Mouse (Mus musculus): ENCODE measurements around the gene Mphosph6. TPM values are rescaled to one million over a fixed set of nuclear protein-coding genes. Genes with fewer than 3 reads are reported as not detected.

Gene Mphosph6
- polyA plus RNA-seq, 1 experiment from 2014 or later: 38.3 TPM

DNA sequence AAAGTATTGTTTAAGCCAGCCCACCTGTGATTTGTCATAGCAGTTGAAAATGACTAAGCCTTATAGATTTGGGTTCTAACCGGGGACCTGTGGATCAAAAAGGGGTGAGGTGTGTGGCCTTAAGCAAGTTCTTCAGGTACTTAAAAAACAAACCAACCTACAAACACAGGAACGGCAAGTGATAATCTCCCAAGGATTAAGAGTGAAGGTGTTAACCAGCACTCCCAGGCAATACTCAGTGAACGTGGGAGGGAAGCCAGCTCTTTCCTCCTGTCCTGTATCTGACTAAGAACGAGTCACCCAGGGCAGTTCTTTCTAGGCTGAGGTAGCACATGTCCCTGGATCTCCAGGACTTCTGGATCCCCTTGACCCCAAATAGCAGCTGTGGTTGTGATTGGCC is 37.1 kb downstream of the Mphosph6 start:
- Histone ChIP-seq H3K9me3 (no peaks in the 10 kb centered on the region), H3K27me3 (no peaks in the 10 kb centered on the region), H3K27ac (no peak overlapping the region), H3K4me2 (replicated peaks) (no peak overlapping the region), H3K4me3 (replicated peaks) (no peak overlapping the region), H3K9ac (replicated peaks) (no peak overlapping the region), H3K36me3 (no peaks in the 10 kb centered on the region), H3K4me1 (replicated peaks) (no peaks in the 10 kb centered on the region)
- WGBS: 84% methylated on average over 4 of the region's 4 CpGs
- no peak for ATAC-seq

DNA sequence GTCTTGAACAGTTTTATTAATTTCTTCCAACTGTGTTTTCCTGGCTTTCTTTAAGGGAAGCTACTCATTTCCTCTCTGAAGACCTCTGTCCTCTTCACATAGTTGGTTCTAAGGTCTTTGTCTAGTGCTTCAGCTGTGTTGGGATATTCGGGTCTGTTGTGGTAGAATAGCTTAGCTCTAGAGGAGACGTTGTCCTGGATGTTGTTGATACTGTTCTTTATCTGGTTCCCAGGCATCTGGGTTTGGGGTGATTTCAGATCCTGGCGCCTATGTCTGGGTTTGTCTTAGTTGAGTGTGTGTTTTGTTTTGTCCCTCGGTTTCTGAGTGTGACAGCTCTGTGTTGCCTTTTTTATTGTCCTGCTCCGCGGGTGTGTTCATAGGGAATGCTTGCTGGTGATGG is 39.0 kb downstream of the Mphosph6 start:
- H3K9ac ChIP-seq (replicated peaks): no peak overlapping the region
- whole genome bisulfite sequencing: 87% methylated on average over 6 of the region's 6 CpGs
- no peaks in the 10 kb centered on the region for H3K4me1 ChIP-seq (replicated peaks)
- H3K27ac ChIP-seq: no peak overlapping the region
- ATAC-seq: no peak
- no peak overlapping the region for H3K4me2 ChIP-seq (replicated peaks)
- H3K27me3 ChIP-seq: no peaks in the 10 kb centered on the region
- no peaks in the 10 kb centered on the region for H3K36me3 ChIP-seq
- no peaks in the 10 kb centered on the region for H3K9me3 ChIP-seq
- no peak overlapping the region for H3K4me3 ChIP-seq (replicated peaks)

DNA sequence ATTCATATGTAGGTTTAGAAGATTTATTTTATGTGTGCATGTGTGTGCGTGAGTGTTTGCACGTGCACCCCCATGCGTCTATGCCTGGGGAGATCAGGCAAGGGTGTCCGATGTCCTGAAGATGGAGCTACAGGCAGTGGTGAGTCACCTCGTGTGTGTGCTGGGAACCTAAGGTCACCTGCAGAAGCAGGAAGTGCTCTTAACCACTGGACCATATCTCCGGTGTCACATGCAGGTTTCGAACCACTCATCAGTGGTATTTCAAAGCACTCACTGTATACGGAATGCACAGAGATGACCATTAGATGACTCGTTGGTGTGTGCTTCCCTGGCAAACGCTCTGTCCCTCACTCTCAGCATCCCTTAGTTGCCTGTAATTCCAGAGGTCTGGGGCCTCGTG is 43.8 kb downstream of the Mphosph6 start:
- H3K36me3 ChIP-seq: no peaks in the 10 kb centered on the region
- WGBS: 84% methylated on average over 11 of the region's 11 CpGs
- no peak overlapping the region for H3K4me2 ChIP-seq (replicated peaks)
- no peak for ATAC-seq
- H3K27ac ChIP-seq: no peak overlapping the region
- no peaks in the 10 kb centered on the region for H3K27me3 ChIP-seq
- no peaks in the 10 kb centered on the region for H3K4me1 ChIP-seq (replicated peaks)
- no peaks in the 10 kb centered on the region for H3K9me3 ChIP-seq
- H3K4me3 ChIP-seq (replicated peaks): no peak overlapping the region
- no peak overlapping the region for H3K9ac ChIP-seq (replicated peaks)

DNA sequence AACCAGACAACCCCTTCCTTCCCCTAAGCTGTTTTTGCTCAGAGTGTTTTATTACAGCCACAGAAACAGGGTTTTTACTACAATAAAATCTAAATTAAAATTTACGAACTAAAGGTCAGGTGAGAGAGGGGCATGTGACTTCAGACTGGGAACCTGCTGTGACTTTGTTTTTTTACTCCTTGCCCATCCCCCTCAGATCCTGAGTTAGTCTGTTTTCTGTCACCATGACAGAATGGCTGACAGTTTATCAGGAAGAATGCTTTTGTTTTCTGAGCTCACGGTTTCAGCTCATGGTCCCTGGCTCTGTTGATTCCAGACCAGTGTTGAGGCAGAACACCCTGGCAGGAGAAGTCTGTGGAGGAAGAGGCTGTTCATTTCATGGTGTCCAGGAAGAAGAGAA is 52.3 kb downstream of the Mphosph6 start:
- no peak overlapping the region for H3K9ac ChIP-seq (replicated peaks)
- H3K27me3 ChIP-seq: no peaks in the 10 kb centered on the region
- no peak overlapping the region for H3K4me2 ChIP-seq (replicated peaks)
- 46% methylated on average over 2 of the region's 2 CpGs for WGBS
- H3K4me3 ChIP-seq (replicated peaks): no peak overlapping the region
- no peaks in the 10 kb centered on the region for H3K4me1 ChIP-seq (replicated peaks)
- no peaks in the 10 kb centered on the region for H3K9me3 ChIP-seq
- no peaks in the 10 kb centered on the region for H3K36me3 ChIP-seq
- no peak for ATAC-seq
- no peak overlapping the region for H3K27ac ChIP-seq

DNA sequence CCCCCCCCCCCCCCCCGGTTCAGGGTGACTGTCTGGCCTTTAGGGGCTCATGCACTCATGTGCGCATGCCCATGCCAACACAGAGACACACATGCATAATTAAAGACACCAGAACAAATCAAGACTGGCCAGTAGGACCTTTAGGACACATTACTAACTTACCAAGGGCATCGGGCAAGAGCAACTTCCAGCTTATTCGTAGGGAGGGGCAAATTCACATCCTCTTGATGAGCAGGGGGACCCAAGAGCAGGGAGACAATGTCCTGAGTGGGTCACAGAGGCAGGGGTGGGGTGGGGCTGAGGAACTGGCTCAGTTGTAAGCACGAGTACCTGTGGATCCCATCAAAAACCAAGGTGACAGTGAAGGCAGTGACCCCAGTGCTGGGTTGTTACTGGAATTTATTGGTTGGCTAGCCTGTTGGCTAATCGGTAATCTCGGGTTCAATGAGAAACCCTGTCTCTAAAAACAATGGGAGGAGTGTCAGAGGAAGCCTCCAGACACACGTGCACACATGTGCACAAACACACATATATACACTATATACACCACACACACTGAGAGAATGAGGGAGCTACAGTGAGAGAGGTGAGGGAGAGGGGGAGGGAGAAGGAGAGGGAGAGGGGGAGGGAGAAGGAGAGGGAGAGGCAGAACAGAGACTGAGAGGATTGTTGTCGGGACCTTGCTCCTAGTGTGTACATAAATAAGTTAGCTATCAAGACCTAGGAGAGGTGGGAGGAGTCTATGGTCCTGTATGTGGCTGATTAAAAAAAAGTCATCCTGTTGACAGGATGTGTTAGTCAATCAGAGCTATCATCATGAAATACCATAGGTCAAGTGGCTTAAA is 53.6 kb downstream of the Mphosph6 start:
- 86% methylated on average over 9 of the region's 9 CpGs for WGBS
- no peak for ATAC-seq
- Histone ChIP-seq H3K4me2 (replicated peaks) (no peak overlapping the region), H3K9ac (replicated peaks) (no peak overlapping the region), H3K4me1 (replicated peaks) (no peaks in the 10 kb centered on the region), H3K9me3 (no peaks in the 10 kb centered on the region), H3K27ac (no peak overlapping the region), H3K4me3 (replicated peaks) (no peak overlapping the region), H3K27me3 (no peaks in the 10 kb centered on the region), H3K36me3 (no peaks in the 10 kb centered on the region)

DNA sequence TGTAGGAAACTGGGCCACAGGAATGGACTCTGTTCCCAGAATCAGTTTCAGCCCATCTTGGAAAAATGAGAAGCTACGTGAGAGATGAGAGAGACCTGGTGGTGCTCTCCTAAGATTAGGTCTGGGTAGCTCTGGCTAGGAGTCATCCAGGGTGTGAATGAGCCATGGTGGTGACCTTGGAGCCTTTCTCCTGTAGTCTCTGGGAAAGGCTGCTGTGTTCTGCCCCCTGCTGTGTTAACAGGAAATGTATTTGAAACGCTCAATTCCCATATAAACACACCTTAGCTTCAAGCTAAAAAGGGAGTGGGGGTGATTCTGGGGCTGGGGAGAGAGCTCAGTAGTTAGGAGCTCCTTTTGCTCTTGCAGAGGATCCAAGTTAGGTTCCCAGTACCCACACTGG is 54.3 kb downstream of the Mphosph6 start:
- WGBS: 57% methylated on average over 2 of the region's 2 CpGs
- Histone ChIP-seq H3K27me3 (no peaks in the 10 kb centered on the region), H3K27ac (no peak overlapping the region), H3K4me1 (replicated peaks) (no peaks in the 10 kb centered on the region), H3K9me3 (no peaks in the 10 kb centered on the region), H3K36me3 (no peaks in the 10 kb centered on the region), H3K9ac (replicated peaks) (no peak overlapping the region), H3K4me3 (replicated peaks) (no peak overlapping the region), H3K4me2 (replicated peaks) (no peak overlapping the region)
- ATAC-seq: no peak

DNA sequence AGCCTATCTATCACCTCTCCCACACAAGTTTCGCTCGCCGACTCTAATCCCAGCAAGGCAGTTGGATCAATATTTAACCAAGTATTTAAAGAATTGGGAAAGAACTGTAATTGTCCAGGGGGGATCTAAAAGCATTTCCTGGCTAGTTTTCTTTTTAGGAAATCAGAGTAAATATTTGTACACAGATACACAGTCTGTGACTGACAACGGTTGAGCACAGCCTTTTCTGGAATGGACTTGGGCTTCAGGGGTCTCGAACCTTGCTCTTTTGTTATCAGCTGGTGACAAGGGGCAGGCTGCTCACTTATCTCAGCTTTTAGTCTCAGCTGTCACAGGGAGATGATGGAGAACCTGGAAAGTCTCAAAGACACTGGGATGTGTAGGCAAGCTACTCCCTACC is 55.1 kb downstream of the Mphosph6 start:
- Histone ChIP-seq H3K27ac (no peak overlapping the region), H3K9ac (replicated peaks) (no peak overlapping the region), H3K27me3 (no peaks in the 10 kb centered on the region), H3K9me3 (no peaks in the 10 kb centered on the region), H3K4me3 (replicated peaks) (no peak overlapping the region), H3K36me3 (no peaks in the 10 kb centered on the region), H3K4me1 (replicated peaks) (no peaks in the 10 kb centered on the region), H3K4me2 (replicated peaks) (no peak overlapping the region)
- WGBS: 91% methylated on average over 5 of the region's 5 CpGs
- ATAC-seq: no peak

DNA sequence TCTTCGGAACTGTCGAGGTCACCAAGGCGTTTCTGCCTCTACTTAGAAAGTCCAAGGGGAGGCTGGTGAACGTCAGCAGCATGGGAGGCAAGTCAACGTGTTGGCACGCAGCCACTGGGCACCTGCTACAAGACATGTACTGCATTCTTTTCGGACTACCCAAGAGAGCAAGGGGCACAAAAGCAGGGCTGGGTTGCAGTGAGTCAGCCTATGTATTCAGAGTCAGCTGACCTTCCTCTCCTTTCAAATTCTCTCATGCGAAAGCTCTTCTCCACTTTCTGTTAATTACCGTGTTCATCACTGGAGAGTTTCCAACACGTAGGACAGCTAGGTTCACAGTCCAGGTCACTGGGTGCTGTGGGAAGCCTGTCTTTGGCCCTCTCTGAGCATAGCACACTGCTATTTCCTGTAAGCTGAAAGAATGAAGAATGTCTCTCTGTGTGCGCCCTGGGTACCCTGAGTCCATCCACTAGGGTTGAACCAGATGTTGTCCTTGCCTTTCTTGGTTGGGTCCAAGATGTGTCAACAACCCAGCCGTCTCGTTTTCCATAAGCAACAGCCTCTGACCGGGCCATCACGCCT is 59.2 kb downstream of the Mphosph6 start:
- ATAC-seq: no peak
- 80% methylated on average over 15 of the region's 15 CpGs for WGBS
- H3K4me2 ChIP-seq (replicated peaks): no peak overlapping the region
- H3K27ac ChIP-seq: no peak overlapping the region
- H3K9ac ChIP-seq (replicated peaks): no peak overlapping the region
- H3K4me3 ChIP-seq (replicated peaks): no peak overlapping the region
- no peaks in the 10 kb centered on the region for H3K36me3 ChIP-seq
- H3K4me1 ChIP-seq (replicated peaks): no peaks in the 10 kb centered on the region
- H3K27me3 ChIP-seq: no peaks in the 10 kb centered on the region
- no peaks in the 10 kb centered on the region for H3K9me3 ChIP-seq

Other genes starting within 250 kb of the Mphosph6 start
- 0.78 and 1.0 TPM in 2 replicates for gene Sdr42e1, start 128.3 kb downstream of the Mphosph6 start, polyA plus RNA-seq (2015; fragmentation: Nextera tagmentation; extraction: Ambion mirVana)
- 0.16 TPM in 1 of 2 replicates, not detected in the other for gene Hsd17b2, start 100.0 kb downstream of the Mphosph6 start, polyA plus RNA-seq (2015; fragmentation: Nextera tagmentation; extraction: Ambion mirVana)

Measured in midbrain, embryonic 13.5 days (tissue).